Mouse (Mus musculus): ENCODE results near the gene Rab25. TPM values are rescaled to one million over a fixed set of nuclear protein-coding genes. Genes with fewer than 3 reads are reported as not detected.
A peak's percentile ranks its signal among the peaks of the same experiment; 100 is the strongest.
"Not testable (repeated sequence)": the region's sequence is repeated elsewhere in the genome, so short reads cannot be mapped to it uniquely, and the experiment has no call there.

Rab25 gene
- polyA plus RNA-seq (2016; fragmentation: Nextera tagmentation; extraction: Ambion mirVana), result 0.29 and 0.57 TPM in 2 replicates

DNA sequence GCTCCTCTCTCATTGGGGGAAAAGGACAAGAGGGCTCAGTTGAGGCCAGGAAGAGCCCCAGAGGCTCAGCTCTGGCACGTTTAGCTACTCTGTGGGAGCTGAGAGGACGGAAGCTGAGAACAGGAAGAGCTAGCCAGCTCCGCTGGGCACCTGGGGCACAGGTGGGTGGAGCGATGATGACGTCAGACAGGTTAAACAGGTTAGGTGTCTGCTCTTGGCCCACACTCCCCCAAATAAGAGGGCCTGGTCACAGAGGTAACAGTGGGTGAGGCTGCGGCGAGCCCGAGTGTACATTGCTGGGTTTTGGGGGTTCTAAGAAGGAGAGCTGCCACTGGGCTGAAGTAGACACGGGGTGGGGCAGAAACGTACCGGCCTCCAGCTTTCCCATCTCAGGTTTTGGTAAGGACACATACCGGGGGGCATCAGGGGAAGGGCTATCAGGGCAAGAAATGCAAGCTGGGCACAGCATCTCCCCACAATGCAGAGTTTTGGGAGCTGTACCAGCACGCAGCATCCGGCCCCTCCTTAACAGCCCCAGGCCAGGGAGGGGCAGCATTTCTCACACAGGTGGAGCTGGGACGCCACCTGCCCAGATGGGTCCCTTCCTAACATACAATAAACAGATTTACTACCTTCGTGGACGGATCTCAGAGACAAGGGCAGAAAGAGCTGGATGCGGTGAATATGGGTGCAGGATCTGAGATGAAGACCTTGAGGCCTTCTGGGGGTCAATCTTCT is at the start of gene Rab25:
Rab25 (minus strand) TSS at position 121 of the 738 bp plus-strand sequence.
- Histone ChIP-seq H3K27me3 (replicated peaks) (no peaks in the 10 kb centered on the region), H3K4me3 (no peak within 1 kb of the TSS), H3K9ac (no peak within 1 kb of the TSS), H3K36me3 (no peaks in the 10 kb centered on the region), H3K4me2 (replicated peaks) (no peak within 1 kb of the TSS), H3K4me1 (peaks cover 14% of the 10 kb centered on the region), H3K27ac (no peak within 1 kb of the TSS), H3K9me3 (no peaks in the 10 kb centered on the region)
- 55% methylated on average over 18 of the region's 18 CpGs for WGBS
- no peak for ATAC-seq (ENCODE audit: low FRiP score, low read depth)

DNA sequence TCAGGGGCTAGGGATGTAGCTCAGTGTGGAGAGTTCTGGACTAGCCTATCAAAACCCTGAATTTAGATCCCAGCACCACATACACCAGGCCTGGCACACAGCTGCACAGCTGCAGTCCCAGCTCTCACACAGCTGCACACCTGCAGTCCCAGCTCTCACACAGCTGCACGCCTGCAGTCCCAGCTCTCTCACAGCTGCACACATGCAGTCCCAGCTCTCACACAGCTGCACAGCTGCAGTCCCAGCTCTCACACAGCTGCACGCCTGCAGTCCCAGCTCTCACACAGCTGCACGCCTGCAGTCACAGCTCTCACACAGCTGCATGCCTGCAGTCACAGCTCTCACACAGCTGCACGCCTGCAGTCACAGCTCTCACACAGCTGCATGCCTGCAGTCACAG is 48.4 kb upstream of the Rab25 start:
- H3K9me3 ChIP-seq; H3K9ac ChIP-seq; H3K27me3 ChIP-seq (replicated peaks); H3K4me2 ChIP-seq (replicated peaks); H3K4me3 ChIP-seq; H3K27ac ChIP-seq; ATAC-seq (ENCODE audit: low FRiP score, low read depth); H3K4me1 ChIP-seq; H3K36me3 ChIP-seq: not testable (repeated sequence)
- 89% methylated on average over 4 of the region's 4 CpGs for WGBS

DNA sequence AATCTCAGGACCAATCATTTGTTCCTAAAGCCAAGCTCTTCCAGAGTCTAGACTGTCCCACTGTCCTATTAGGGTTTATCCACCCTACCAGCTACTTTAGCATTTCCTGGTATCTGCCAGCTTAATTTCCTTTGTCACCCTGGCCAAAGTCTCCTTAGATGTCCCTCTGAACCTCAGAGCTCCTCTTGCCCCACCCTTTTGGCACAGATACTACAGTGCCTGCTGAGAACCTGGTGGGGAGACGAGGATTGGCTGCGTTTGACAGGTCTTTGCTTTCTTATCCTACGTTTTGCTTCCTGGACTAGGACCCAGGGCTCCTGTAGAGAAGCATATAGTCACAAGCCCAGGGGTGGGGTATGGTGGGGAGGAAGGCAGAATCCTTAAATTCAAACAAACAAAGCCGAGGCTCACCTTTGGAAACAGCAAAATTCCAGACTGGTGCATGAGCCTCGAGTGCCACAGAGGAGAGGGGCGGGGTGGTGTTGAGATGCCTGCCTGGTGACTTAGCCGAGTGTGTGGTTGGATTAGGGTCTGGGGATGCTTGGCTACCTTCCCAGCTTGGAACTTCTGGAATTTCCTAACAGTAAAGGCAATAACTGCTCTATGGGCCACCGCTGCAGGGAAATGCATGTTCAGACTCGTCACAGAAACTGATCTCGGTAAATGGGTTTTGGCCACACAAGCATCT is 45.9 kb upstream of the Rab25 start:
- Histone ChIP-seq H3K4me1 (no peaks in the 10 kb centered on the region), H3K36me3 (peaks cover 10% of the 10 kb centered on the region; the same call in 1 of the 2 replicates), H3K27ac (no peak overlapping the region), H3K9ac (no peak overlapping the region), H3K4me2 (replicated peaks) (no peak overlapping the region), H3K27me3 (replicated peaks) (no peaks in the 10 kb centered on the region), H3K4me3 (no peak overlapping the region), H3K9me3 (no peaks in the 10 kb centered on the region)
- 74% methylated on average over 10 of the region's 10 CpGs for WGBS
- ATAC-seq (ENCODE audit: low FRiP score, low read depth), result no peak

GRCm38 (mm10) chr3:88592942-88593576 is 45.0 kb upstream of the Rab25 start:
- Histone ChIP-seq H3K4me2 (replicated peaks) (no peak overlapping the region), H3K27me3 (replicated peaks) (no peaks in the 10 kb centered on the region), H3K9me3 (no peaks in the 10 kb centered on the region), H3K4me3 (no peak overlapping the region), H3K27ac (no peak overlapping the region), H3K9ac (no peak overlapping the region), H3K4me1 (no peaks in the 10 kb centered on the region), H3K36me3 (peaks cover 13% of the 10 kb centered on the region)
- 77% methylated on average over 10 of the region's 10 CpGs for WGBS
- ATAC-seq (ENCODE audit: low FRiP score, low read depth), result no peak

DNA sequence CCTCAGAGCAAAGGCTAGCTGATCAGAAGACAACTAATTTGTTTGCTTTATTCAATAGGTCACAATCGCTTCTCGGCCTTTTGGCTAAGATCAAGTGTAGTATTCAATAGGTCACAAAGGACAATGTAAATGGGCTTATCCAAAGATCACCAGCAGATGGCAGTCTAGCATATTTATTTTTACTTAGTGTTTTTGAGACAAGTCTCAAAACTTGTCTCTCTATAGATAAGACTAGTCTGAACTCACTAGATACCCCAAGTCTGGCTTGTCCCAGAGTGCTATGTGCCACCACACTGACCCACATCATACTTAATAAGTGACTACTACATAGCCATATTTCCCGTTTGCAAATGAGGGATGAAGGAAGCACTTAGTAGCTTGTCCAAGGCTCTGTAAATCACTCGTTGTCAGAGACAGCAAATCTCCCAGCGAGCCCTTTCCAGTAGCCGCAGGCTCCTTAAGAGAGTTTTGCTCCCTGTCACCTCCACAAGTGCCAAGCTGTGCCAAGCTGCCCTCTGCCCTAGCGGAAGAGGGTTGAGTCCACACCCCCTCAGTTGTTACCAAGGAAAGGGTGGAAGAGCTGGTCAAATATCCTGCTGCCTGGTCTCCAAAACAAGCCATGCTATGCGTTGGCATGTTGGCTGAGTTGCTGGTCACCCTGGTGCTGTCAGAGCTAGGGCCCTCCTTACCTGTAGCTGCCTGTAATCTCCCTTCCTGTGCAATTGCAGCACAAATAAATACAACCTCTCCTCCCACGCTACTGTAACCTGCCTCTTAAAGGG is 44.0 kb upstream of the Rab25 start:
- Histone ChIP-seq H3K27ac (no peak overlapping the region), H3K4me2 (replicated peaks) (no peak overlapping the region)
- no peak for ATAC-seq (ENCODE audit: low FRiP score, low read depth)

DNA sequence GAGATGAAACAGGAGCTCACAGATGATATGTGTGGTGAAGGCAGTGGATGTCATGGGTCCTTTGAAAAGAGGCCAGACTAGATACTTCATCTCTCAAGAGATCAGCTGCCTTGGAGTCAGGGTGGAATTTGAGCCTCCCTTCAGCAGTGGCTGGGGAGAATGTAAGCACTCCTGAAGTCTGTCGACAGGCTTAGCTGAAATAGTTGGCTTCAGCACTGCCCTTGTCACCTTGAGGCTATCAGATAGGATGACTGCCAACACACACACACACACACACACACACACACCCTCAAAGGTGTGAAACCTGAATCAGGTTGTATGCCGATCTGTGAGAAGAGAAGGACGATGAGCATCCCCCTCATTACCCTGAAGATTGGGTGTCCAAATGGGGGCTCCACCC is 42.9 kb upstream of the Rab25 start:
- H3K9me3 ChIP-seq, result no peaks in the 10 kb centered on the region
- ATAC-seq (ENCODE audit: low FRiP score, low read depth), result no peak
- H3K27me3 ChIP-seq (replicated peaks), result no peaks in the 10 kb centered on the region
- 64% methylated on average over 3 of the region's 3 CpGs for WGBS
- no peak overlapping the region for H3K27ac ChIP-seq
- no peak overlapping the region for H3K4me3 ChIP-seq
- H3K36me3 ChIP-seq, result peaks cover 29% of the 10 kb centered on the region
- H3K9ac ChIP-seq, result no peak overlapping the region
- no peaks in the 10 kb centered on the region for H3K4me1 ChIP-seq
- no peak overlapping the region for H3K4me2 ChIP-seq (replicated peaks)

More for the DNA sequence above, 44.0 kb upstream of the Rab25 start:
- Histone ChIP-seq H3K4me1 (no peaks in the 10 kb centered on the region), H3K36me3 (peaks cover 22% of the 10 kb centered on the region), H3K4me3 (no peak overlapping the region), H3K9ac (no peak overlapping the region), H3K9me3 (no peaks in the 10 kb centered on the region), H3K27me3 (replicated peaks) (no peaks in the 10 kb centered on the region)
- 33% methylated on average over 9 of the region's 9 CpGs for WGBS

DNA sequence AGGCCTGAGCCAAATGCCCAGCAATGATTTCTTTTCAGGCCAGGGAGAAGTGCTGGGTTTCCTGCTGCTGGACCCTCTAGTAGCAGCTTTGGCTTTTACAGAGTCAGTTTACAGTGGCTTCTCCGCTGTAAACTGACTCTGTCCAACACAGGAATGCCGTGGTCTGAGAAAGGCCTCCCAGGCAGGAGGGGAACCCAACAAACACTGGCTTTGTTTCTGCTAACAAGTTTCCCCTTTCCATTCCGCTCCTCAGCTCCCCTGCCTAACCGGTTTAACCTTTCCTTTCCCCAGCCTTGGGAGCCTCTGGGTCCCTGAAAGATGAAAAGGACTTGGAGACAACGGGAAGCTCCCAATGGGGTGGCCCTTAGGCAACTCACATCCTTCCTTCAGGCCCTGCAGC is 42.1 kb upstream of the Rab25 start:
- Histone ChIP-seq H3K4me1 (no peaks in the 10 kb centered on the region), H3K4me2 (replicated peaks) (no peak overlapping the region), H3K27ac (no peak overlapping the region), H3K9ac (no peak overlapping the region), H3K27me3 (replicated peaks) (no peaks in the 10 kb centered on the region), H3K9me3 (no peaks in the 10 kb centered on the region), H3K36me3 (peaks cover 33% of the 10 kb centered on the region), H3K4me3 (no peak overlapping the region)
- ATAC-seq (ENCODE audit: low FRiP score, low read depth), result no peak
- WGBS, result 31% methylated on average over 5 of the region's 5 CpGs

- H3K4me3 ChIP-seq, result no peak overlapping the region
- ATAC-seq (ENCODE audit: low FRiP score, low read depth), result no peak
- H3K27ac ChIP-seq, result no peak overlapping the region
- H3K9ac ChIP-seq, result no peak overlapping the region
- H3K9me3 ChIP-seq, result no peaks in the 10 kb centered on the region
- no peaks in the 10 kb centered on the region for H3K4me1 ChIP-seq
- no peak overlapping the region for H3K4me2 ChIP-seq (replicated peaks)
- peaks cover 57% of the 10 kb centered on the region for H3K36me3 ChIP-seq
- 94% methylated on average over 5 of the region's 5 CpGs for WGBS
- no peaks in the 10 kb centered on the region for H3K27me3 ChIP-seq (replicated peaks)
Measured at GRCm38 (mm10) chr3:88586640-88587039, 38.5 kb upstream of the Rab25 start.

DNA sequence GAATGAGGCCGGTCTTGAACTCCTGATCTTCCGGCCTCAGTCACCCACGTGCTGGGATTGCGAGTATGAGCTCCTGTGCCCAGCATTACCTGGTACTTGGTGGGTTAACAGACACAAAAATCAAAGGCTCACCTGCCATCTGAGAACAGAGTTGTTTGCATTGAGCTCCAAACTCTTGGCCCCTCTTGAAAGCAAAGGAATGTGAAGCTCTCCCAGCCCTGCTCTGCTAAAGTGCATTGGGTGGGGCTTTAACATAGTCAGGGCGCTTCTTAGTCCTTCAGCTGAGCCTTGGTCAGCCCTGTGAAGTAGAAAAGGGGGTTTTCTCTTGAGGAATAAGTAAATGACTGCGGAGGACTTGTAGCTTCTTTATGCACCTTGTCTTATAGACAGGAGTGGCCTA is 37.7 kb upstream of the Rab25 start:
- WGBS, result 96% methylated on average over 6 of the region's 6 CpGs
- H3K27ac ChIP-seq, result no peak overlapping the region

GRCm38 (mm10) chr3:88579454-88580117 is 31.5 kb upstream of the Rab25 start:
- peak; percentile 85 for ATAC-seq (ENCODE audit: low FRiP score, low read depth)
- Histone ChIP-seq H3K4me3 (peak overlapping the region; percentile 97), H3K9ac (peak overlapping the region; percentile 85), H3K27ac (no peak overlapping the region), H3K4me1 (peaks cover 12% of the 10 kb centered on the region), H3K9me3 (no peaks in the 10 kb centered on the region), H3K36me3 (peaks cover 30% of the 10 kb centered on the region), H3K4me2 (replicated peaks) (peak overlapping the region; percentile 95), H3K27me3 (replicated peaks) (no peaks in the 10 kb centered on the region)
- WGBS, result under 1% methylated on average over 34 of the region's 34 CpGs

More for the DNA sequence above, 37.7 kb upstream of the Rab25 start:
- Histone ChIP-seq H3K4me3 (no peak overlapping the region), H3K4me1 (0 out of 2 replicates have a peak, but pooled peaks cover 4% of the 10 kb centered on the region), H3K9ac (no peak overlapping the region), H3K9me3 (no peaks in the 10 kb centered on the region), H3K36me3 (peaks cover 60% of the 10 kb centered on the region), H3K4me2 (replicated peaks) (no peak overlapping the region), H3K27me3 (replicated peaks) (no peaks in the 10 kb centered on the region)
- no peak for ATAC-seq (ENCODE audit: low FRiP score, low read depth)

- no peak overlapping the region for H3K9ac ChIP-seq
- no peaks in the 10 kb centered on the region for H3K9me3 ChIP-seq
- peak; percentile 41; the same call in 1 of the 2 replicates for ATAC-seq (ENCODE audit: low FRiP score, low read depth)
- H3K27me3 ChIP-seq (replicated peaks), result no peaks in the 10 kb centered on the region
- peak overlapping the region; percentile 95 for H3K4me2 ChIP-seq (replicated peaks)
- peaks cover 12% of the 10 kb centered on the region for H3K4me1 ChIP-seq
- peaks cover 23% of the 10 kb centered on the region for H3K36me3 ChIP-seq
- H3K27ac ChIP-seq, result no peak overlapping the region
- 53% methylated on average over 8 of the region's 8 CpGs for WGBS
- H3K4me3 ChIP-seq, result peak overlapping the region; percentile 97
Measured at GRCm38 (mm10) chr3:88578498-88579424, 30.7 kb upstream of the Rab25 start.

All from neural tube, embryonic 12.5 days (tissue).